Mouse (Mus musculus) erythroblast, embryonic 14.5 days (primary cell): ENCODE results near the gene Gm10842. TPM values are rescaled to one million over a fixed set of nuclear protein-coding genes. Genes with fewer than 3 reads are reported as not detected.

ENCODE experiments used
- H3K27me3 ChIP-seq: 2 replicates; pipeline ENCODE4 v1.6.1; 2012; ENCODE audit warnings: inconsistent platforms; ENCODE audit not compliant: control insufficient read depth
- H3K36me3 ChIP-seq: 2 replicates; pipeline ENCODE4 v1.6.1; 2012; ENCODE audit warnings: mild to moderate bottlenecking, inconsistent platforms; ENCODE audit not compliant: control insufficient read depth
- H3K4me1 ChIP-seq: 2 replicates; pipeline ENCODE4 v1.6.1; 2012; ENCODE audit warnings: inconsistent platforms; ENCODE audit not compliant: control insufficient read depth
- H3K4me3 ChIP-seq: replicated peaks from 2 replicates; pipeline ENCODE3; 2012; ENCODE audit warnings: moderate library complexity, mild to moderate bottlenecking, inconsistent platforms
- H3K9me3 ChIP-seq: 2 replicates; pipeline ENCODE4 v1.6.1; 2012; ENCODE audit warnings: low read length, inconsistent platforms, mixed read lengths; ENCODE audit not compliant: control insufficient read depth
- GATA1 ChIP-seq: IDR thresholded peaks from 2 replicates; pipeline ENCODE4 v1.6.1; 2012; ENCODE audit warnings: low read length, inconsistent platforms, mixed read lengths
- TAL1 ChIP-seq: IDR thresholded peaks from 3 replicates; pipeline ENCODE4 v1.6.1; 2012; ENCODE audit warnings: low read length, inconsistent platforms, mixed read lengths
- polyA plus RNA-seq: library from polyadenylated mRNA; stranded (reverse); fragments of >175 nt; gene quantifications from 2 replicates; pipeline ENCODE4 v1.2.3, GENCODE M21; 2012

Gene Gm10842
- polyA plus RNA-seq, 1 experiment, result not detected

DNA sequence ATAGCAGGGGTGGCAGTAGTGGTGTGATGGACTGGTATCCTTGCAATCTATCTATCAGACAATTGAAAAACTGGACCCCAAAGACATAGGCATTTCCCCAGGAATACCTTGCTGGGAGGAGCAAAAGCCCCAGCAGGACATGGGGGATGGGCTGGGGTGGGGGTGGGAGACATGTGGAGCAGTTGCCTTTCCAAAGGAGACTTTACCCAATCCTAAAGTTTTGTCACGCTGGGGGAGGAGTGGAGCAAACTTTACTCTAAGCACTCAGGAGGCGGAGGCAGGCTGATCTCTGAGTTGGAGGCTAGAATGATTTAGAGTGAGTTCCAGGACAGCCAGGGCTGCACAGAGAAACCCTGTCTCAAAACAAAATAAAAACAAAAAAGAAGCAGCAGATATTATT is 14.7 kb downstream of the Gm10842 start:
- H3K4me1 ChIP-seq, result peaks cover 55% of the 10 kb centered on the region
- TF ChIP-seq TAL1 (no peak), GATA1 (no peak)
- H3K4me3 ChIP-seq, result no peak overlapping the region
- H3K36me3 ChIP-seq, result peaks cover 30% of the 10 kb centered on the region
- peaks cover 21% of the 10 kb centered on the region for H3K9me3 ChIP-seq
- peaks cover 31% of the 10 kb centered on the region for H3K27me3 ChIP-seq

DNA sequence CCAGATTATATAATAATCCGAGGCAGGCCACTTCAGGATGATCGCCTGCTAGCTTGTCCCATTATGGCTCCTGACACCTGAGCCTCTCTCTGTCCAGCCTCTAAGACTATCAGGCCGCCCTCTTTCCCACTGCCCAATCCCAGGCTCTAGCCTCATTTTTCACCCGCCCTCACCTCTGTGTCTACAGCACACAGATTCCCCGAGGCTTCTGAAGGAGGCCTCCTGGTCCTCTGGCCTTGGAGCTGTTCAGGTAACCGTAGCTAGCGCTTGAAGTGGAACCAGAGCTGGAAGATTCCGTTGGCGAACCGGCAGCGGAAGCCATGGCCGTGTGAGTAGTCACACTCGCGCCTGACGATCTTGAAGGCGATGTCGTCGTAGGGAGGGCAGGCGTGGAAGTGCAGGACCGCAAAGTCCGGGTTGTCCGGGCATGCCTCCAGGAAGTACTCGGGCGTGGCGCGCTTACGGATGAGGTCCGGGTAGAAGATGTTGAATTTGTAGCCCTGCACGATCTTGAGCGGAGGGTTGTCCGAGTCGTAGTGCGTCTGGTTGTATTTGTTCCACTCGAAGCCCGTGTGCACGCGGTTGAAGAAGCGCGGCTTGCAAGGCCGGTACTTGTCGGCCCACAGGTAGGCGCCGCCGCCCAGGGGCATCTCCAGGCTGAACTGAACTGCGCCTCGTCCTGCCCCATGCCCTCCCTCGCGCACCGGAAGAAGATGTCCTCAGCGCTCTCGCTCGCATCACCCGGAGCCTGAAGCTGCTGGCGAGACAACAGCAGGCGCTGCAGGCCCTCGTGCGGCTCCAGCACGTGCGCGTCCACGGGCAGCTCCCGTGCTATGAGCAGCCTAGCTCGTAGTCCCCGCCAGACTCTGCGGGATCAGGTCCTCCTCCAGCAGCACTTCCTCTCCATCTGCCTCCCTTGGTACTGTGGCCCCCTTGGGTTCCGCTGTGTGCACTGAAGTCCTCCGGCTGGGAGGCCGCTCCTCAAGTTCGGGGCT is 18.1 kb downstream of the Gm10842 start:
- TF ChIP-seq TAL1 (no peak), GATA1 (no peak)
- H3K4me3 ChIP-seq, result no peak overlapping the region

DNA sequence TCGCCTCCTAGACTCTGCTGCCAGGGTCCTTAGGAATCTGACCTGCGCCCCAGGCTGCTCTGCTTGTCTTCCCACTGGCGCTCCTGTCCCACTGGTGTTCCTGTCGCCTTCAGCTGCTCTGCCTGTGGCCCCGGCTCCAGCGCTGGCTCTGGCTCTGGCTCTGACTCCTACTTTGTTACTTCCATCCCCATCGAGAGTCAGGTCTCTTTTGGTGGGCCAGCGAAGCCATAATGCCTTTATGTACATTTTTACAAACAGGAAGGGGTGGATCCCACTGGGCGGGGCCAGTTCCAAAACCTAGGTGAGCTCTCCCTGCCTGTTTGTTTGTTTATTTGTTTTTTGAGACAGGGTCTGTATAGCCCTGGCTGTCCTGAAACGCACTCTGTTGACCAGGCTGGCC is 20.1 kb downstream of the Gm10842 start:
- H3K36me3 ChIP-seq, result peaks cover 47% of the 10 kb centered on the region
- peaks cover 37% of the 10 kb centered on the region for H3K27me3 ChIP-seq
- peaks cover 27% of the 10 kb centered on the region for H3K9me3 ChIP-seq
- TF ChIP-seq GATA1 (no peak), TAL1 (no peak)
- peaks cover 45% of the 10 kb centered on the region for H3K4me1 ChIP-seq
- no peak overlapping the region for H3K4me3 ChIP-seq

More for the DNA sequence above, 18.1 kb downstream of the Gm10842 start:
- peaks cover 38% of the 10 kb centered on the region for H3K4me1 ChIP-seq
- peaks cover 37% of the 10 kb centered on the region for H3K27me3 ChIP-seq
- peaks cover 27% of the 10 kb centered on the region for H3K9me3 ChIP-seq
- peaks cover 46% of the 10 kb centered on the region for H3K36me3 ChIP-seq

DNA sequence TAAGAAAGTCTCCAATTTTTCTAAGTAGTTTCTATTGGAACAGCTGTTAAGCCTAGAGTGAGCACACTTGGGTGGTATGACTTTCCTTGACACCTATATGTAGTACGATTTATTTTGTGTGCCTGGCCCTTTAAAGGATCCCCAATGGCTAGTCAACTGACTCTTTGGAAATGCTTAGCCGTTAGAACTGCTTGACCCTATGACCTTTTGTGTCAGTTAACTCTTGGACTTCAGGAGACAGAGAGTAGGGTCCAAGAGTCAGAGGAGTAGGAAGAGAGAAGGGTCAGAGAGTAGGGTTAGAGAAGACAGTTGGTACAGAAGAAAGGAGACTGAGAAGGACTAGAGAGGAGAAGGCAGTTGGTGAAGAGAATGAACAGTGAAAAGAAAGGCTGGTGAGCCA is 31.8 kb downstream of the Gm10842 start, which contains the start of gene Tlk2:
Gene Tlk2, plus strand, starts transcription at position 292 of the 400 bp plus-strand sequence.
- Histone ChIP-seq H3K27me3 (no peaks in the 10 kb centered on the region), H3K36me3 (peaks cover 44% of the 10 kb centered on the region), H3K4me1 (peaks cover 40% of the 10 kb centered on the region), H3K4me3 (peak within 1 kb of the TSS; percentile 86), H3K9me3 (no peaks in the 10 kb centered on the region)
- TF ChIP-seq TAL1, result no peak
- TF ChIP-seq GATA1, result no peak

DNA sequence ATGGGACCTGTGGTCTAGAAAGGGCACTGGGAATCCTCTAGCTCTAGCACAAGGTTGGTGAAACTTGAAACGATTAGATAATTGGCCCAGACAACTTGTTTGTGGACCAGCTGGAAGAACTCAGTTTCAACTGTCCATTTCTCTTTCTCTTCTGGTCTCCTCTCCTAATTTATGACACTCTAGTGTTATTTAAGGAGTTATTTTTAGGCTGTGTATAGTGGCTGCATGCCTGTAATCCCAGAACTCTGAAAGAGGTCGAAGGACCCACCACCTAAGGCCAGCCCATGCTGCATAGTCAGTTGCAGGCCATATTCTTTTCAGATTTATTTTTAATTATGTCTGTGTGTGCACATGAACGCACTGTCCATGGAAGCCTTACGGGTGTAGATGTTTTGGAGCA is 32.8 kb downstream of the Gm10842 start:
- H3K36me3 ChIP-seq, result peaks cover 52% of the 10 kb centered on the region
- no peaks in the 10 kb centered on the region for H3K27me3 ChIP-seq
- H3K9me3 ChIP-seq, result no peaks in the 10 kb centered on the region
- peak overlapping the region; percentile 86 for H3K4me3 ChIP-seq
- H3K4me1 ChIP-seq, result peaks cover 46% of the 10 kb centered on the region
- no peak for TF ChIP-seq TAL1
- TF ChIP-seq GATA1, result no peak

DNA sequence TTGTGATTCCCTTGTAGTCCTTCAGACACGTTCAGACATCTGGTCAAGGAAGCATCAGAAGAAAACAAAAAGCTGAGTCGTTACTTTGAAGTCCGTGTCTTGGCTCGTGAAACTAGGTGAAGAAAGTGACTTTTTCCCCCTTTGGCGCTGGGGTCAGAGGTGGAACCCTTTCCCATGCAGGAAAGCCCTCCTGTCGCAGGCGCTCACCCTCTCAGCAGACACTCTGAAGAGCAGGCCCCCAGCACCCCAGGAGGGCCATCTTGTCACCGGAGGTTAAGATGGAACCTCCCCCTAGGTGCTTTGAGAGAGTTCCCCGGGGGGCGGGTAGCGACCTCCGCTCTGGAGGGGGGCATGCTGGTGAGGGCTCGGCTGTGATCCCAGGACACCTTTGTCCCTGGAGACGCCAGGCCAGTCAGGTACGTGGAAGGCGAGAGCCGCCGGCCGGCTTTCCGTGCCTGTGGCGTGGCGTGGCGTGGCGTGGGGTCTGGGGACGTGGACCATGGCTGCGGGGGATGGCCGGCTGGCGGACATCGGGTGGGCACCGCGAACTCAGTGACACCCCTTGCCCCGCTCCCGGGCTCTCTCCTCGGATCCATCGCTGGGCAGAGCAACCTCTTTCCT is 33.9 kb downstream of the Gm10842 start:
- TF ChIP-seq GATA1 (no peak), TAL1 (no peak)
- Histone ChIP-seq H3K9me3 (no peaks in the 10 kb centered on the region), H3K4me3 (peak overlapping the region; percentile 86)

DNA sequence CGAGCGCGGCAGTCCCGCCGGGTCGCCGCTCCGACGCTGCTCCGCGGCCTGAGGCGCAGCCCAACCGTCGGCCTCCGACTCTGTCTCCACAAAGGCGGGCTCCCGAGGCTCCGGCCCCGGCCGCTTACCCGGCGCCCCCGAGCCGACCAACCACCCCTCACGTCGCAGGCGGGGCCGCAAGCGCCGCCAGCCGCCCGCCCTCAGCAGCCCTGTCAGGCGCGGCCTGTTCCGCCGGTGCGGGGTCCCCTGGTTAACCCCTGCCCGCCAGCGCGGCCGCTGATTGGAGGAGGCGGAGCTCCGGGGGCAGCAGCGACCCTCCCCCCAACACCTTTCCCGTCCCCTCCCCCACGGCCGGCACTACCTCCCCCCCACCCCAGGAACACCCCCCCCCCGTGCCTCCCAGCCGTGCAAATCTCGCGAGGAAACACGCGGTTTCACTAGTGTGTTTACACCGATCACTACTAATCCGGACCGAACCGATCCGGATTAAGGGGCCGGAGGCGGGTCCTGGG is 34.5 kb downstream of the Gm10842 start:
- peak overlapping the region; percentile 86 for H3K4me3 ChIP-seq
- TF ChIP-seq GATA1 (no peak), TAL1 (no peak)
- no peaks in the 10 kb centered on the region for H3K27me3 ChIP-seq
- H3K9me3 ChIP-seq, result no peaks in the 10 kb centered on the region
- H3K36me3 ChIP-seq, result peaks cover 60% of the 10 kb centered on the region
- peaks cover 53% of the 10 kb centered on the region for H3K4me1 ChIP-seq

More for the DNA sequence above, 33.9 kb downstream of the Gm10842 start:
- peaks cover 52% of the 10 kb centered on the region for H3K4me1 ChIP-seq
- H3K27me3 ChIP-seq, result no peaks in the 10 kb centered on the region
- H3K36me3 ChIP-seq, result peaks cover 60% of the 10 kb centered on the region

DNA sequence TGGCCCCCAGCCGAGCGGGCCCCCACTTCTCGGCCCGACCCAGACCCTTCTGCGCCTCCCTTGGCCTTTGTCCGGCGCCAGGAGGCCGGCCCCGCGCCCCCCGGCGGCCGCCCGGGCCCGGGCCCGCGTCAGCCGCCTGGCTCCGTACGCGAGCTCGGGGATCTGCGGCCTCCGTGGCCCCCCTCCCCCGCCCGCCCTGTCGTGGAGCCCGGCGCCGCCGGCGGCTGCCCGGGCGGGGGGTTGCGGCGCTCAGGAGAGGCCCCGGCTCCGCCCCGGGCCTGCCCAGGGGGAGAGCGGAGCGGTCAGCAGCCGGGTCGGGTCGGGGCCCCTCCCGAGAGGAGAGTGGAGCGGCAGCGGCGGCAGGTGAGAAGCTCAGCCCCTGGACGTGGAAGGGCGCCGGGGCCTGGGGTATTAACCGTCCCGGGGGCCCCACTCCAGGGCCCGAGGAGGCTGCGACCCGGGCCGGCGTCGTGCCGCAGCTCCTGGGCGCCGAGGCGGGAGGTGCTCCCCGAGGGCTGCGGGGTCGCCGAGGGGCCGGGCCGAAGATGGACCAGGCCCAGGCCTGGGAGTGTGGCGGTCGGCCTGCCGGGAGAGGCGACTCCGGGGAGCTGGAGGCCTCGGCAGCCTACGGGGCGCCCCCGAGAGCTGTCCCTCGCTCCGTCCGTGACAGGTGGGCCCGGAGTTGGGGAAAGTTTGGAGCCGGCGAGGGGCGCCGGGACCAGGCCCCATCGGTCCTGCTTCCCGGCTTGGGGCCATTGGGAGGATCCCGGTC is 35.2 kb downstream of the Gm10842 start:
- Histone ChIP-seq H3K4me1 (peaks cover 55% of the 10 kb centered on the region), H3K4me3 (peak overlapping the region; percentile 86), H3K9me3 (no peaks in the 10 kb centered on the region), H3K36me3 (peaks cover 60% of the 10 kb centered on the region), H3K27me3 (no peaks in the 10 kb centered on the region)
- no peak for TF ChIP-seq TAL1
- TF ChIP-seq GATA1, result no peak
